Mouse (Mus musculus): ENCODE results near the gene Izumo1r.
"Not testable (repeated sequence)": the region's sequence is repeated elsewhere in the genome, so short reads cannot be mapped to it uniquely, and the experiment has no call there.

Gene Izumo1r

DNA sequence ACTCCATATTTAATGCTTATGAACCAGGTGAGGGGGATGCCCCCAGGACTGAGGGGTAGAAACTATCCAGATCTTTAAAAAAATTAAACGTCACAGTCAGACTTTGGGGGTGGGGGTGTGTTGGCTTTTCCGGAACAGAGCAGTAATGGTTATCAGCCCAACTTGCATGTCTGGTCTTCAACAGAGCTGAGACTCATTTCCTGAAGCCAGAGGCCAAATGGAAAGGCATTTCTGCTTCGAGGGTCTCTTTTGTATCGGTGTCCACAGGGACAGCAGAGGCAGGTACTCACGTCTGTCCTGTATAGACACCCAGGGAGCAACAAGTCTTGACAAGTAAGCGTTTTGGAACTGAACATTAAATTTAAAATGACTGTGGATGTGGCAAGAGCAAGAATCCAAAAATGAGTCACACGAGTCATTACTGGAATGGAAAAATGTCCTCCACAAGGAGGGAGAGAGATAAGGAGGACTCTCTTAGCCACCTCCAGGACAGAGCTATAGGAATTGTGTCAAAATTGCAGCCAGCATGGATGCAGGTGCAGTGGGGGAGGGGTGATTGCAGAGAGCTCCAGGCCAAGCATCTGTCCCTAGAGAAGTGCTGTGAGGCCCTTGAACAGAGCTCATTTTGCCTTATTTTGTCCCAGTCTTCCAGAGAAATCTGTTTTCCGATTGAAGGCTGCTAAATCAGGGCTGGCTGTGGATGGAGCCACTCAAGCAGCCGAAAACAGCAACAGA lies 1.2 kb upstream of the Izumo1r start:
- DNase-seq (ENCODE audit: low spot score in 2 of 2): no peak

DNA sequence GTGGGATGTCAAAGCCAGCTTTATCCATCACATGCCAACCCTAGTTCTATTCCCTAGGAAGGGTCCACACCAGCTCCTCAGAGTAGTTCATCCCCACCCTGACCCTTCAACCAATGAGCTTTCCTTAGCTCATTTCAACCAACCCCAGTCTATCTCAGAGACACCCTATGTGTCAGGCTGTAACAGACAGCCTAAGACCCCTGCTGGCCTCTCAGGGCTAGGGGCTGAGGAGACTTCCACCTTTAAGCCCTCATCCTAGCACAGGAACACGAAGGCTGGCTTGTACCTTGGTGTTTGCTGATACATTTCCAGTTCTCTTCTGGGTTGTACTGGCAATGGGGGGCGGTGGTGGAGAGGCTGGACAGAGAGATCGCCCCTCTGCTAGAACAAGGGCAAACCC lies 743 bp downstream of the Izumo1r start:
- DNase-seq (ENCODE audit: low spot score in 2 of 2): no peak

DNA sequence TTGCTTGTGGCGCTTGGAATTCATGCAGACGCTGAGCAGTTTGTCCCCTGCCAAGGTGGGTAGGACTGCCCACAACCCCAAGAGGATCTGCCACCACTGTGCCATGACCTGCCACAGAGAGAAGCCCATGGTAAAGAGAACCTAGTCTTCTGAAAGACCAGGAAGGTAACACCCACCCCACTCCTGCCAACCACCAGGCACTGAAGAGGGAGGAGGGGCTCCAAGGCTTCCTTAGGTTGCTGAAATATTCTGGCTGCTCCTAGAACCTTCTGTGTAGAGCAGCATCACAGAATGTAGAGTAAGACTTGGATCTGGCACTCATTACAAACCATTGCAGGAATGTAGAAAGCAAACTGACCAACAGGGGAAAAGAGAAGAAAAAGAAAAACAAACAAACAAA lies 1.3 kb downstream of the Izumo1r start:
- DNase-seq (ENCODE audit: low spot score in 2 of 2): no peak

DNA sequence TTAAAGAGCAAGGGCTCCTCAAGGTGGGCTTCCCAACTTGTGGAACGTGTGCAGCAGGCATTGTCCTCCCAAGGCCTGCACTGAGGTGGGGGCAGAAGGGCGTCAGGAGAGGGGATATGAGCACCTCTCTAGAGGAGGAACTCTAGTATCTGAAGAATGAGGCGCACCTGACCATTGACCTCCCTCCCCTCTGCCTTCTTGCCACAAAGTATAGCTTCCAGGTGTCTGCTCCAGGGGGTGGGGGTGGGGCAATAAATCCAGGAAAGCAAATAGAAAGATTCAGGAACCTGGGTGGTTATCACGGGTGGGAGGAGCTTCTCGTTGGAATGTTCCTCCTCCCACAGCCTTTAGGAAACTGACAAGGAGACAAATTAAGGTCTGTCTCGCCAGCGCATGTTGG lies 2.0 kb downstream of the Izumo1r start:
- DNase-seq (ENCODE audit: low spot score in 2 of 2): no peak

DNA sequence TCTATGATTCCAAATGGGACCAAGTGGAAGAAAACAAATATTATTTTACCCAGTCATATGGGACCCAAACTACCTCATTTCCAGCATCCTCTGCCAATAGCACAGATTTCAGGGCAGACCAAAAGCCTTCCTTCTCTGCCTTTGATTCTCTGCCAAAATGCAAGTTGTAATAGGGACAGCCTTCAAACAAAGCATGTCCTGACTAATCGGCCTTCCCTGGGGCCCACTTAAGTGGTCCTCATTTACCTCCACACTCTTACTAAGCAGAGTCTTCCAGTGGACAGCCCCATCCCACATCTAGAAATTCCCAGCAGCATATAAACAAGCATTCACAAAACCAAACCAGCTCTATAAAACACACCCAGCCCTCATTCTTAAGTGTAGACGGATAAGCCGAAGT lies 6.6 kb downstream of the Izumo1r start:
- DNase-seq (ENCODE audit: low spot score in 2 of 2): no peak

DNA sequence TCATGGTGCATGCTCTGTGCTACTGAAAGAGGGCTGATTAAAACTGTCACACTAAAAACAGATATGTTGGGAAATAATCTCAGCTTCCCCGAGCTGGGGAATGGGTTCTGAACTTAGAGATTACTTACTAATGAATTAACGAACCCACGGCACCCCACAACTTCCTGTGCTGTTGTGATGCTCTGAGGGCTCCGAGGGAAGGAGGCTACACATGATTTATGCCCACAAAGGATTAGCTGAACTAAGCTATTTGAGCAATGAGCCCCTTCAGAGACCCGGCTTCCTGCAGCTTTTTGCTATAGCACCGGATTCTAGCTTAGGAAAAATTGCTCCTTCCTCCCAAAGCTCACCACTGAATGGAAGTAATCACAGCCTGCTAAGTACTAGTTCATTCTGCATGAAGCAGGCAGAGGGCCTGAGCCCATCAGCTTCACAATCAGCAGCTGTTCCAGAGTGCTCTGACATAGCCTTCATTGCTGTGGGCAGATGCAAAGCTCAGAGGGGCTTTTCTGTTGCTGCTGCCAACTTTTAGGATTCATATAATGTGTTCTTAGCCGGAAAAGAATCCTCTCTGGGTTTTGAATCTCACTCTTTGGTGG lies 8.4 kb downstream of the Izumo1r start:
- no peak for DNase-seq (ENCODE audit: low spot score in 2 of 2)

DNA sequence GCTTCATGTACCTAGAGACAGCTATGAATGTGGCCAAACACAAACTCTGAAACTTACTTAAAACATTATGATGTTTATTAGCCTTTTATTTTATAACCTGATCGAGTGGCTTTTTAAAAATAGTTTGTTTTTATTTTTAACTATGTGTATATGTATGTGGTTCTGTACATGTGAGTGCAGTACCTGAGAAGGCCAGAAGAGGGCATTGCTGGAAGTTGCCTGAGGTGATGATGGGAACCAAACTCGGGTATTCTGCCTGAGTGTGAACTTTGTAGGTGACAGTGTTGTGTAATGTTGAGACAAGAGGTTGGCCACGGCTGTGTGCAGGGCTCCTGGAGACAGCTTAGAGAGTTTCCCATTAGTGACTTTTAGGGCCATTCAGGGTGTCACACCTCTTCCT lies 9.1 kb downstream of the Izumo1r start:
- DNase-seq (ENCODE audit: low spot score in 2 of 2): no peak

DNA sequence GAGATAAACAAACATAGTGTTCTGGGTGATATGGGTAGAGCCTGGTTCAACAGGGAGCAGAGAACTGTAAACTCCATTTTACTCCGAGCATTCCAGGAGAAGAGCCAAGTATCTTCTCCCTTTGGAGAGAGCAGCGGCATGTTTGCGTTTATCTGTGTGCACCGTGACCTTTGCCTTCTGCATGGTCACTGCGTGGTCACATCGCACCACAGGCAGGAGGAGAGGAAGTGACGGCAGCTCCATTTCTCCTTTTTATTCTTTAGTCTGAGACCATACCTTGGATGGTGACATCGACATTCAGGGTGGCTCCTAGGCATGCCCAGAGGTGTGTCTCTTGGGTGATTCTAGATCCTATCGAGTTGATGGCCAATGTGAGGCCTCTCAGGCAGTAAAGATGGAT lies 10.4 kb downstream of the Izumo1r start:
- DNase-seq (ENCODE audit: low spot score in 2 of 2): no peak

DNA sequence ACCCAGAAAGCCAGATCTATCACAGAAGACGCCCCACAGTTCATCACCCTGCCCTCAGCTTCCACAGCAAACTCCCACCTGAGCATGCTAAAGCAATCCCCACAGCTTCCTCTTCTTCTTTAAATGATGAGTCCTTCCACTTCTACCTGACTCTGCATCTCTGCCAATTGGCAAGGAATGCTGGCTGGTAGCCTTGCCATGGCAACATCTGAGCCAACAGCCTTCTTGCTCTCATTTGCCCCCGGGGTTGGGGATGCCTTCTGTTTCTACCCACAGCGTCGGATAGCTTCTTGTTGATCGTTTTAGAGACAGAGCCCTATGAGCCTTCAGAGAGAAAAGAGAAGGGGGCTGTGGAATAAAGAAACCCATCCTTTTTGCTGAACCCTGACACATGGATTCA lies 11.9 kb downstream of the Izumo1r start:
- DNase-seq (ENCODE audit: low spot score in 2 of 2): no peak

DNA sequence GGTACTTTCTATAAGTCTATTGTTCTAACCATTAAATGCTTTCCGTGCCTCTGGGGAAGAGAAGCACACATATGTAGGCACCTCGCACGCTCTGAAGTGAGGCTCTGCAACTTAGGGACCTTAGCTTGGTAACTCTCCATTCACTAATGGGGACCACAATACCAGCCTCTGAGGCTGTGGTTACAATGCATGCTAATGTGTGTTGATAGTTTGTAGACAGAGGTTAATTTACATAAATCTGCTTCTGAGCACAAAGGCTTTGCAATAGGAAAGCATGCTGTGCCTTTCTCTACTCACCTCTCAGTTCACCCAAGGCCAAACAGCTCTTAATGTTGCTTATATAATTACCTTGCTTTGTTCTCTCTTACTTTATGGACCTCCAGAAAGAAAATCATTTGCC lies 13.1 kb downstream of the Izumo1r start:
- no peak for DNase-seq (ENCODE audit: low spot score in 2 of 2)

DNA sequence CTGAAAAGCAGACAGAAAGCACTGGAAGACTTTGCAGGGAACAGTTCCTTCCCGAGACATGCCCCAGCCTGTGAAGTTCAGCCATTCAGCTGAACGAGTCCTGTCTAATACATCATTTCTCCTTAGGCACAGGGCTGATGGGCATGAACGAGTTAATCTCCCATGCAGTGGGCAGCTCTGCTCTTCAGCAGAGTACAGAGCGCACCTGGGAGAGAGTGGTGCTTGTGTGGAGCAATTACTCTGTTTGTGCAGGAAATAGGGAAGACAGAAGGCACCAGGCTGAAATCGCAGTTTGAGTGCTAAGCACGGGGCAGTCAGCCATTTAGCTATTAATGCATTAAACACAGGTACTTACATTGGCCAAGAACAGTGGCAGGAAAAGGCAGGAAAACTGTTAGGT lies 15.1 kb downstream of the Izumo1r start:
- no peak for DNase-seq (ENCODE audit: low spot score in 2 of 2)

DNA sequence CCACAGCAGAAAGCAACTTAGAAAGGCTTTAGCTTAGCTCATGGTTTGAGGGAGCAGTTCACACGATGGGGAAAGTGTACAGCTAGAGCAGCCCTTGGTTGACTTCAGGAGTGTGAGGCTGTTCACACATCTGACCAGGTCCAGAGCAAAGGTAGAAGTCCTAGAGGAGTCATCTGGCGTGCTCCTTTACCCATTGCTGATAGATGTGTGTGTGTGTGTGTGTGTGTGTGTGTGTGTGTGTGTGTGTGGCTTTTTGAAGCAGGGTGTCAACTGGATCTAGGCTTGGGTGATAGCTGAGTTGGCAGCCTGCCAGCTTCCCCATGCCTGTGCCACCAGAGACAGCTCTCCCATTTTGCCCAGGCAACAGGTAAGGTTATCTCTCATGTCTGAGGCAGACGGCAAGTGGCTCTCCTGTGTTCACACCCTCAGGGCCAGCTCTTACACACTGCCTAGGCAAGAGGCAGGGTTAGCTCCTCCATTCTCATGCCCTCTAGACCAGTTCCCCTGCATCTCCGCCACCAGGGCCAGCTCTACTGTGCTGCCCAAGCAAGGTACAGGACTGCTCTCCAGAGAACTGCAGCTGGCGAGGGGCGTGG lies 15.9 kb downstream of the Izumo1r start:
- no peak for DNase-seq (ENCODE audit: low spot score in 2 of 2)

DNA sequence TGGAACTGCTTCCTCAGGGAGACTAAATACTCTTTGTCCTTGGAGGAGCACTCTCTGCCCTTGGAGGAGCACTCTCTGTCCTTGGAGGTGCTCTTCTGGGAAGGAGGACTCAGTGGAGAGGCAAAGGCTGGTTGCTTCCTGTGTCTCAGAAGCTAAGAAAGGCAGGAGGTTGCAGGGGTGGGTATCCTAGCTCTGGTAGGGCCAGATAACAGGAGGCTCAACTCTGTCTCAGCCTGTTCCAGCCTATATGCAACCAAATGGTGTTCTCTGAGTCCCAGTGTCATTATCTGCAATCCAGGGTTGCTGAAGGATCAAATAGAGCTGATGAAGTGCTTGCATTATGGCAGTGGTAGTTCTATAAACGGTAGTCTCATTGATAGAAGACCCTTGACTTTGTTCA lies 17.8 kb downstream of the Izumo1r start:
- DNase-seq (ENCODE audit: low spot score in 2 of 2): no peak

DNA sequence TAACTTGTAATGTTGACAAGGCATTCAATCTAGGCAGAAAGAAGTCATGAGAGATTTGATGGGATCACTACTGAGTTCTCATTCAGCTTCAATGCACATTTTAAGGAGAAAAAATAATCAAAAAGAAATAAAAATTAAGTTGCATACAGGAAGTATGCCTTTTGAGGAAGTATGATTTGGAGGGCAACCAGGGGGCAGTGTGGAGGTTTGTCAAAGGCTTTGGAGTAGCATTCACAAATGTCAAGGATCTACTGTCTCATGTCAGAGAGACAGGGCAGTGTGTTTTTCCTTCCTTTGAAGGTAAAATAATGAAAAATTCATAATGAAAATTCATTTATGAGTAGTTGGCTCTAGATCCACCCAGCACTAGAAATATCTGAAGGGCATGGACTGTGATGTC lies 18.6 kb downstream of the Izumo1r start:
- DNase-seq (ENCODE audit: low spot score in 2 of 2): no peak

DNA sequence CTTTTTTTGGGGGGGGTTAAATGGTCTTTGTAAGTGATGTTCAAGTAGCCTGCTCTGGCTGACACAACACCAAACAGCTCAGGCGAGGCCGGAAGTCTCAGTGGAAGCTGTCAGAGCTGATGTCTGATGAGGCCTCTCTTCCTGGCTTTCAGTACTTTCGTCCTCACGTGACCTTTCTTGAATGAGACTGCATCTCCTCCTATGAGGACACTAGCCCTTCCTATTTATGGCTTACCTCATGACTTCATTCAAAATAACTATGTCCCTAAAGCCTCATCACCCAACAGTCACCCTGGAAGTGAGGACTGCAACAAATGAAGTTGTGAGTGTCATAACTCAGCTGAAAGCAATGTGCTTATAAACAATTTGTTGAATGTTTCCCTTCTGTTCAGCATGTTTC lies 19.1 kb downstream of the Izumo1r start:
- DNase-seq (ENCODE audit: low spot score in 2 of 2): no peak

DNA sequence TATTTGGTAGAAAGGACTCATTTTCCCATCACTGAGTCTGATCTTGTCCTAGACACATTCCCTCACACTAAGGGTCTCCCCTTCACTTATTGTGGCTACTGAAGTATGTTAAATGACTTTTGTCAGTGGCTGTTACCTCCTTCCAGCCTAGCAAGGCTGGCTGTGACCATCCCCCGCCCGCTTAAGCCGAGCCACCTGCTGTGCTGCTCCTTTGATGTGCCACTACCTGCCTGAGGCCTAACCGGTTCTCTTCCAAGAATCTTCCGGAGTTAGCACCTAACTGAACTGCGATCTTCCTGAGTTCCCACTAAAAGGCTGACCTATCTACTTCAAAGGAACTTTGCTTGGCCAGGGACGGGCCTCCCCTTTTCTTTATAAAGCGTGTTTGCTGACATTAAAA lies 27.2 kb downstream of the Izumo1r start:
- DNase-seq (ENCODE audit: low spot score in 2 of 2): not testable (repeated sequence)

DNA sequence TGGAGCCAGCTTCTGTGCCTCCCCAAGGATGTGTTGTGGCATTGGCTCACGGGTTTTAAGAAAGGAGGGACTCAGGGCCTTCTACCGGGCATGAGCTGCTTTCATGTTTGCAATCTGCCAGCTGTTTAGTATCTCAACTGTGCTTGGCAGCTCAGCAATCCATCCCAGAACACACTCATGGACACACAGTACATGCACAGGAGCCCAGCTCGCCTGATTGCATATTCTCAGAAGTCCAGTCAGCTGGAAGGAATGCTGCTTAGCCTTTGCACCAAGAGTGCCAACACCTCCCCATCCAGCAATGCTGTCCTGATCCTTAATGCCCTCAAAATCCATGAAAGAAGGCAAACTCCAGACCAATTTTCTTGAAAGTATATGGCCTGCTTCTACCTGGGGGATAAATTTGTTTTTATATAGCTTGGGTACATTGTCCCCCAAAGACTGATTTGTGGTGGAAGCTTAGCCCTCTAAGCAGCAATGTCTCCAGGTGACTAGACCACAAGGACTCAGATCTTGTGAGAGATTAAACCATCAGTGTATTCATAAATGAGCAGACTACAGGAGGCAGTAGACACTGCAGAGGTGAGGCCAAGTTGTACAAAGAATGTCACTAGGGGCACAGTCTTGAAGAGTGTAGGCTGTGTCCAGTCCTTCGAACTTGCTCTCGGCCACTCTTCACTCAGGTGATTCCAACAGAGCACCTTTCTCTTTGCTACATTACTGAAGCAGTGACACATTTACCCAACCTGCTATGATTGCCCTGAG lies 27.8 kb downstream of the Izumo1r start:
- peak in 1 of 2 experiments; percentile 9 for DNase-seq (ENCODE audit: low spot score in 2 of 2)

DNA sequence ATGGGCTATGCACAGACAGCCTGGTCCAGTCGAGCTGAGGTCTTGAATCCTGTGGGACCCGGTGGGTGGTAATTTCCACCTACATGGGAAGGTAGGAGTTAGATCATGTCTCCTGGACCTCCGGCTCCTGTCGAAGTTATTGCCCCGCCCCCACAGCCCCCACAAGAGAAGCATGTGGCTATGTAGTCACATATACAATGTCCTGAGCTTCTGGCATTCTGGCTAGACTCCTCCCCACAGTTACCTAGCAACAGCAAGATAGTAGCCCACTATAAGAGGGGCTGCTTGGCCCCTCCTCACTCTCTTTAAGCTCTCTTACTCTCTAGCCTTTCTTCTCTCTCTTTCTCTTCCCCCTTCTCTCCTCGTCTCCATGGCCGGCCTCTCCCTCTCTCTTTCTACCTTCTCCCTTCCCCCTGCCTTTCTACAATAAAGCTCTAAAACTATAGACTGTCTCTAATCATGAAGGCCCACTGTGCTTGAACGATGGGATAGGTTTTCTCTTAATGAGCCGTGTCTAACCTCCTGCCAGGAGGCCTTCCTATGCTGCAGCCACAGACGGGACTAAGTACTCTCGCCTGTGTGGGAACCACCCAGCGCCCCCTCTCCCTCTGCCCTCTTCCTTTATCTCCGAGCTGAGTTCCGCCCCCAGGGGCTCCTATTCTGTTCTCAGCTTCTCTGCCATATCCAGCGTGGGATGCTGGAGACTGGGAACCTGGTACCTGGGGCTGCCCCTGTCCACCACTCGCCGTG lies 31.4 kb downstream of the Izumo1r start:
- DNase-seq (ENCODE audit: low spot score in 2 of 2): no peak

DNA sequence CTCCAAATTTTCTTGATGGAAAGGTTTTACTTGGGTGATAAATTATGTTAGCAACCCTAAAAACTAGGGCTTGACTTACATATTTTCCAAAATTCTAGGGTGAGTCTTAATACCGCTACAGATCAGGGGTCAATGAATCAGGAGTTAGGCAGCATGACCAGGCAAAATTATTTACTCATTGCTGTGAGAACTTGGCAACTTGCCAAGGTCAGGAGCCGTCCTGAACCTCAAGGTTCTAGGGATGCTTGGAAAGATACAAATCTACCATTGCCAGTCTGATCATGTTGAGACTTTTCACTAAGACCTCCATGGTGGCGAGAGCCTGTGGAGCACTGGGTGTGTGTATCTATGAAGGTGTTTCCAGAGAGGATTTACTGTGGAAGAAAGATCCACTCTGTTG lies 32.2 kb downstream of the Izumo1r start:
- DNase-seq (ENCODE audit: low spot score in 2 of 2): no peak

DNA sequence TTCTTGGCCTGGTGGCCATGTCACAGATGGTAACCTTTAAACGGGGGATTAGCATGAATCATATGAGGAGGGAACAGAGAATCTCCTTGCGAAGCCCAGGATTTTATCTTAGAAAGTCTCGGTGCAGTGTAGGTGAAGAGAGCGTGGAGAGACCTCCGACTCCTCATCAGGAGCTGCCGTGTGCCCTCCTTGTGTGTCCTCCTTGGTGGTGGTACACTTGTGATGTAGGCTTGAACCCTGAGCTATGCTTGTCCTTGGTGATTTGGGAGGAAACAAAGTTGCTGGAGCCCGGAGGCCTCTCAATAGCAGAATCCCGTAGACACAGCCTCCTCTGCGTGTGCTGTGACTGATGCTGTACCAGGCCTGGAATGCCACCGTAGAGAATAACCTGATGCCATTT lies 32.9 kb downstream of the Izumo1r start:
- no peak for DNase-seq (ENCODE audit: low spot score in 2 of 2)

DNA sequence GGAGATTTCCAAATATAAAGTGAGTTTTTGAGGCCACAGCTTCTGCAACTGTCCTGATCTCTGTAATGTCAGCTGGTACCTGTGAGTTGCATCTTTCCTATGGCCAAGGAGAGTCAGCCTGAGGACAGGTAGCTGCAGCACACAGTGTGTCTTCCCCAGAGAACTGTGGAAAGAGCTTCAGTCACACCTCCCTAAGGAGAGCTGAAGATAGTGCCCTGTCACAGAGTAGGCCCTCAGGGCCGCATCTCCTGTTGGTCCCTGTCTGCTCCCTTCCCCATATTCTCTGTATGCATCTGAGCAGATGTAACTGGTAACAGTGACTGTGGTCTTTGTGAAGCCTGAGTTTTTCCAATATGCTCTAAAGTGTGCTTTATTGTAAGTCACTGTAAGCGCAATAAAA lies 33.4 kb downstream of the Izumo1r start:
- DNase-seq (ENCODE audit: low spot score in 2 of 2): no peak

DNA sequence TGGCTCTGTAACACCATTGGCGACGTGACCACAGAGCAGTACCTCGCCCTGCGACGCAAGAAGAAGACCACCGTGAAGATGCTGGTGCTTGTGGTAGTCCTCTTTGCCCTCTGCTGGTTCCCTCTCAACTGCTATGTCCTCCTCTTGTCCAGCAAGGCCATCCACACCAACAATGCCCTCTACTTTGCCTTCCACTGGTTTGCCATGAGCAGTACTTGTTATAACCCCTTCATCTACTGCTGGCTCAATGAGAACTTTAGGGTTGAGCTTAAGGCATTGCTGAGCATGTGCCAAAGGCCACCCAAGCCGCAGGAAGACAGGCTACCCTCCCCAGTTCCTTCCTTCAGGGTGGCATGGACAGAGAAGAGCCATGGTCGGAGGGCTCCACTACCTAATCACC lies 35.4 kb downstream of the Izumo1r start:
- DNase-seq (ENCODE audit: low spot score in 2 of 2): no peak
